Mouse (Mus musculus) limb, embryonic 10.5 days (tissue): ENCODE results near the gene Gm4907. TPM values are rescaled to one million over a fixed set of nuclear protein-coding genes. Genes with fewer than 3 reads are reported as not detected.
"Not testable (repeated sequence)": the region's sequence is repeated elsewhere in the genome, so short reads cannot be mapped to it uniquely, and the experiment has no call there.

Source experiments
- DNase-seq: peaks from one replicate; pipeline ENCODE4 v3.0.0-alpha.2; 2017; ENCODE audit warnings: low spot score
- H3K27ac ChIP-seq: fragments of 300-500 bp; sonication (generic); 2 replicates; pipeline ENCODE4 v1.5.1; 2016; ENCODE audit warnings: mild to moderate bottlenecking
- H3K27me3 ChIP-seq: fragments of 300-500 bp; sonication (generic); 2 replicates; pipeline ENCODE4 v1.6.1; 2016; ENCODE audit warnings: low read depth, mild to moderate bottlenecking; ENCODE audit not compliant: poor library complexity, severe bottlenecking
- H3K36me3 ChIP-seq: fragments of 300-500 bp; sonication (generic); 2 replicates; pipeline ENCODE4 v1.6.1; 2016; ENCODE audit warnings: mild to moderate bottlenecking, moderate library complexity
- H3K4me1 ChIP-seq: fragments of 300-500 bp; sonication (generic); 2 replicates; pipeline ENCODE4 v1.6.1; 2016
- H3K4me3 ChIP-seq: fragments of 300-500 bp; sonication (generic); 2 replicates; pipeline ENCODE4 v1.5.1; 2016; ENCODE audit warnings: mild to moderate bottlenecking, moderate library complexity
- H3K9me3 ChIP-seq: fragments of 300-500 bp; sonication (generic); replicated peaks from 2 replicates; pipeline ENCODE4 v1.6.1; 2016; ENCODE audit warnings: mild to moderate bottlenecking
- WGBS: fragments of 180-500 bp; shearing (Covaris S2); methylation state at CpG from one replicate; pipeline ENCODE4 v1.1.7; 2016; 5-methylcytosine and 5-hydroxymethylcytosine counted together
- polyA plus RNA-seq: library from polyadenylated mRNA; unstranded; fragments of >200 nt; fragmentation: Nextera tagmentation; extraction: Ambion mirVana; gene quantifications from 2 replicates; pipeline ENCODE4 v1.2.1, GENCODE M21; 2016

Gm4907 gene
- polyA plus RNA-seq: not detected in 2 replicates

DNA sequence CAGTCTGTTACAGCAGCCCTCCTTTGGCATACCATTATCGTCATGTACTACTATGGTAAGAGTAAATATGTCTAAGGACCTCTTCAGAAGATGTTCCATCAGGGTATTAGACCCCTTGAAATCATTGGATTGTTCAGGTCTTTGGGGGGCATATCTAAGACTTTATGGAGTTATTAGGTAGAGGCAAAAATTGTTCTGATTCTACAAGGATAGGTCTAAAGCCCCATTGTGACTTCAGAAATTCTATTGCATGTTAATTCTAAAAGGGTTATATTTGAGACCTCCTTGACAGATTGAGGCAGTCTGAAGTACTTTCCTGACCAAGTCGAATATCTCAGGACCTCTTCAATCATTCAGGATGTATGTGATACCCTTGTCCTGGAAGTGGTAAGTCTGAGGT, at the start of gene Gm4907:
Gene Gm4907, plus strand, starts transcription at position 301 of the 400 bp plus-strand sequence.
- H3K27me3 ChIP-seq, H3K36me3 ChIP-seq, H3K9me3 ChIP-seq, H3K4me1 ChIP-seq, H3K27ac ChIP-seq, H3K4me3 ChIP-seq, DNase-seq: not testable (repeated sequence)
- WGBS: 78% methylated on average over 2 of the region's 2 CpGs

DNA sequence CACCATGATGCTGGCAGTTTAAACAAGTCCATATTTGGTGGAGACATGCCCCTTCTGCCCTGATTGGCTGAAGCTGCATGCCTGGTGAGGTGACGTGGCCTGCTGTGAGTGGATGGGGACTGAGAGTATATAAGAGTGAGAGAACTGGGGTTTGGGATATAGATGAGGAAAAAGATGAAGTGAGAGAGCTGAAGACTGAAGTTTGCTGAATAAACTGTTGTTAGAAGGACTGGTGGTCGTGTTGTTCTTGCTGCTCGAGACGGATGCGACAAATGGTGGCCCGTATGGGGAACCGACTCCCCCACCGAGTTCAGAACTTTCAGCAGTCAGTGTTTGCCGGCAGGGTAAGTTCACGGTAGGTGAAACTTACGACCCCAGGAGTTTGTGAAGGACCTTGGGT, 48.6 kb upstream of the Gm4907 start:
- DNase-seq, H3K4me1 ChIP-seq, H3K36me3 ChIP-seq, H3K9me3 ChIP-seq, H3K27me3 ChIP-seq, H3K4me3 ChIP-seq, H3K27ac ChIP-seq: not testable (repeated sequence)
- 92% methylated on average over 11 of the region's 11 CpGs for WGBS

DNA sequence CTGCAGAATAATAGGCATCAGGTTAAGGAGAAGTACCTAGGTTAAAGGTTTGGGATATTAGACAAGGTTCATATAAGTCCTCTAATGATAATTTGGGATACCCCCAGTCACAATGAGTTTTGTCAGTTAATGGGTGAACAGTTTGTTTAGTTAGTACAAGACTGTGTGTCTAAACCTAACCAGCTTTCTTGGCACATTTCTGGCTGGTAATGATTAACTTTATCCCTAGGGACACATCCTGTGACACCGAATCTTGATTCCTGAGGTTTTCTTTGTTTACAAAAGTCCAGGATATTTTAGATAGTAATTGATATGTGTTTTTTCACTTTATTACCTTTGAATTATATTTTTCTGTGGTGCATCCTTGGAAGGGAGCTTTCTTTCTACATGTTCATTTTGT, 41.4 kb upstream of the Gm4907 start:
- Histone ChIP-seq H3K9me3 (no peaks in the 10 kb centered on the region), H3K4me1 (no peaks in the 10 kb centered on the region), H3K36me3 (no peaks in the 10 kb centered on the region), H3K4me3 (no peak overlapping the region), H3K27ac (no peak overlapping the region), H3K27me3 (no peaks in the 10 kb centered on the region)
- no peak for DNase-seq
- 82% methylated on average over 1 of the region's 1 CpGs for WGBS

DNA sequence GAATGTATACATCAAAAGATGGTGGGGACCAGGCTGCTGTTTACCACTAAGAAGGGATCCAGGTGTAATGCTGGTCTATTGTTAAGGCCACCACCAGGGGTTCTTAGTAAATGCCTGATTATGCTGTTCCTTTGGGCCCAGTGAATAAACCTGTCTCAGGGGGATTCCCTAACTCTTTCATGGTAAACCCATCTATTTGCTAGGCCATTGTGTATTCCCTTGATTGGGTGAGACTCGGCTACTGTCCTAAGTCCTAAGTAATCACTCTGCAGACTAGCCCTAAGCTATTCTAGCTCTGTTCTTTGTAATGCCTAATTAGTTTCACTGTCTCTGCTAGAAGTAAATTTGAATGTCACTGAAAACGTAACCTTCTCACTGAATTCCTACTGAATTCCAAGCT, 71.8 kb downstream of the Gm4907 start:
- DNase-seq: no peak
- Histone ChIP-seq H3K27me3 (no peaks in the 10 kb centered on the region), H3K36me3 (no peaks in the 10 kb centered on the region), H3K9me3 (no peaks in the 10 kb centered on the region), H3K27ac (no peak overlapping the region), H3K4me3 (no peak overlapping the region), H3K4me1 (no peaks in the 10 kb centered on the region)
- 91% methylated on average over 2 of the region's 2 CpGs for WGBS

Other genes starting within 250 kb of the Gm4907 start
- 2.6 and 3.6 TPM in 2 replicates for gene Wdr44, start 189.5 kb upstream of the Gm4907 start, polyA plus RNA-seq
- not detected in 2 replicates for gene Gm4985, start 76.4 kb downstream of the Gm4907 start, polyA plus RNA-seq